Mouse (Mus musculus): ENCODE results near the gene Satb2. TPM values are rescaled to one million over a fixed set of nuclear protein-coding genes. Genes with fewer than 3 reads are reported as not detected.

Satb2 gene
- total RNA-seq, 4 experiments from 2014 or later, result 0.16 to 0.59 (median 0.18) TPM

Small RNAs within 50 kb of the gene (microRNA-seq; reads per million reads assigned to microRNA genes)
- not detected for gene Gm23943
